Mouse (Mus musculus) liver, postnatal 0 days (tissue): Measurements from ENCODE around the gene Odf3.

ENCODE experiments used
- CTCF ChIP-seq: sonication (generic); IDR thresholded peaks from 2 replicates; pipeline ENCODE4 v1.5.1; 2016; ENCODE audit warnings: antibody characterized with exemption, low read depth
- EP300 ChIP-seq: IDR thresholded peaks from 2 replicates; pipeline ENCODE4 v1.6.1; 2016; ENCODE audit warnings: antibody characterized with exemption, low read depth, mild to moderate bottlenecking

DNA sequence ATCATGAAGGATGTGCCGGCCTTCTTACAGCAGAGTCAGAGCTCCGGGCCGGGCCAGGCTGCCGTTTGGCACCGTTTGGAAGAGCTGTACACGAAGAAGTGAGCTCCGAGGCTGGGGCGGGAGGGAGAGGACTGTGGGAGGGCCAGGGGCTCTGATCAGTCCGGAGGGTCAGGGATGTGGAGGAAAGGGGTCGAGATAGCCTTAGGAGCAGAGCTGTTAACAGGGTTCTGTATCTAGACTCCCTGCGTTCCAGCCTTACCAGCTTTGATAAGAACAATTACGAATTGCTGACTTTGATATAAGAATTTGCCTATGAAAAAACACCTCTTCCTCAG lies 34.8 kb downstream of the Odf3 start:
- TF ChIP-seq CTCF, result no peak
- TF ChIP-seq EP300, result no peak
